Mouse (Mus musculus) erythroblast, adult 5-6 weeks (primary cell): ENCODE results near the gene Insm1. TPM values are rescaled to one million over a fixed set of nuclear protein-coding genes. Genes with fewer than 3 reads are reported as not detected.

Experiments used
- ATAC-seq: replicated peaks from 2 replicates; pipeline ENCODE4 v1.8.0; 2016; ENCODE audit warnings: moderate number of reproducible peaks, mild to moderate bottlenecking, moderate TSS enrichment, inconsistent platforms; ENCODE audit not compliant: poor library complexity, low FRiP score, severe bottlenecking
- total RNA-seq, 2 experiments: library from RNA; stranded (forward) in 1 of 2; stranded (reverse) in 1 of 2; fragments of 150-400 nt in 1 of 2; fragments of 200-764, 138-1000 nt in 1 of 2; gene quantifications; 2 replicates each; pipeline versions ENCODE4 v1.2.3 to v1.2.4; 2015 to 2017; ENCODE audit warnings: low replicate concordance in 2 of 2

Insm1 gene
- total RNA-seq, 2 experiments from 2014 or later: not detected

DNA sequence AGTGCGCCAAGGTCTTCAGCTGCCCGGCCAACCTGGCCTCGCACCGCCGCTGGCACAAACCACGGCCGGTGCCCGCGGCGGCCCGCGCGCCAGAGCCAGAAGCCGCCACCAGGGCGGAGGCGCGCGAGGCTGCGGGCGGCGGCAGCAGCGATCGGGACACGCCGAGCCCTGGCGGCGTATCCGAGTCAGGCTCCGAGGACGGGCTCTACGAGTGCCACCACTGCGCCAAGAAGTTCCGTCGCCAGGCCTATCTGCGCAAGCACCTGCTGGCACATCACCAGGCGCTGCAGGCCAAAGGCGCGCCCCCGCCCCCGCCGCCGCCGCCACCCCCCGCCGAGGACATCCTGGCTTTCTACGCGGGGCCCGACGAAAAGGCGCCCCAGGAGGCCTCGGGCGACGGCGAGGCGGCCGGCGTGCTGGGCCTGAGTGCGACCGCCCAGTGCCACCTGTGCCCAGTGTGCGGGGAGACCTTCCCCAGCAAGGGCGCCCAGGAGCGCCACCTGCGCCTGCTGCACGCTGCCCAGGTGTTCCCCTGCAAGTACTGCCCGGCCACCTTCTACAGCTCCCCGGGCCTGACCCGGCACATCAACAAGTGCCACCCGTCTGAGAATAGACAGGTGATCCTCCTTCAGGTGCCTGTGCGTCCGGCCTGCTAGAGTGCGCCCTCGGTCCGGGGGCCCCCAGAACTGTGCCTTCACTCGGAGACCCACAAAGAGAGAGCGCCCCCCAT lies 1.6 kb downstream of the Insm1 start:
- ATAC-seq: no peak

DNA sequence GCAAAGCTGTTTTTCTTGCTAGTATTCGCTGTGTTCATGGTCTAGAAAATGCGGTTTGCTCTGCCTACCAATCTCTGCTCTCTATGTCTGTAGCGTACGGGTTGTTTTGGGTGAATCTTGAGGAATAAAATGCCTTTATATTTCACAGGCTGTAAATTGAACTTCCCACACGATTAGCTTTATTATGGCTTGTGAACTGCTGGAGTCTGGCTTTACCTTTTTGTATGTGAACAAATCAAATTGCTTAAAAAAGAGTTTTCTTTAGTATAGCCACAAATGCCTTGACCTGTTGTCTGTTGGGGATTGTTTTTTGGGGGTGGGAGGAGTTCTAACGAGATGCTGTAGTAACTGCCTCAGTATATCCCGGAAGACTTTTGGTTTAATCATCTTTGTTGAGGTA lies 2.4 kb downstream of the Insm1 start:
- ATAC-seq: no peak

GRCm38 (mm10) chr2:146225818-146226217 lies 4.1 kb downstream of the Insm1 start:
- no peak for ATAC-seq

DNA sequence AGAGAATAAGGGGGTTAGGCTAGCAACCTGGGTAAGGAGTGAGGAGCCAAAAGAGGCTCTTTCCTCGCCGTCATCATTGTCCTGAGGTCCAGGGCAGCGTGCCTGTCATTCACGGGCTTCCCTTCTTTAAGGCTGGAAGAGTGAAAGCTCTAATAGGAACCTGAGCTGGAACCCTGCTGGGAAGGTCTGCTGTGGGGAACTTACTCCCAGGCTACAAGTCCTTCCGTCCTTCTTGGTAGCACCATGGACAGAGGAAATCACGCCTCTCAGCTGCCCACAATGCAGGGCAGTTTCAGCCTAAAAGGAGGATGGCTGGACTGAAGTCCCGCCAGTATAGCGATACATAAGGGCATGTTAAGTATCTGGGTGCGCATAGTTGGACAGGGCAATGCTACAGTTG lies 4.8 kb downstream of the Insm1 start:
- ATAC-seq: no peak

DNA sequence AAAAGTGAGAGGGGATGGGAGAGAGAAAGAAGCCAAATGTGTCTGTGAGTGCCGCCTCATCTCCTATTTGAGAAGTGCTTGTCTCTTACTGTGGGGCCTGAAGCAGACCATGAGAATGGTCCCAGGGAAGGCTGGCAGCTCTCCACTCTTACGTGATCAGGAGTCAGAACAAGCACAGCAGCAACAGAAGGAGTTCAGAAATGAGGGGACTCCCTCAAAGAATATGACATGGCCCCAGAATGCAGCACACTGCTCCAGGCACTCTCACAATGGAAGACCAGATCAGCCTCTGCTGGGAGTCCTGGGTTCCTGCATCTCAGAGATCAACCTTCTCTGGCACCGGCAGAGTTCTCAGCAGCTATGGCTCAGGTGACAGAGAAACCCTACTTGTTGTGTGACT lies 5.9 kb downstream of the Insm1 start:
- no peak for ATAC-seq

DNA sequence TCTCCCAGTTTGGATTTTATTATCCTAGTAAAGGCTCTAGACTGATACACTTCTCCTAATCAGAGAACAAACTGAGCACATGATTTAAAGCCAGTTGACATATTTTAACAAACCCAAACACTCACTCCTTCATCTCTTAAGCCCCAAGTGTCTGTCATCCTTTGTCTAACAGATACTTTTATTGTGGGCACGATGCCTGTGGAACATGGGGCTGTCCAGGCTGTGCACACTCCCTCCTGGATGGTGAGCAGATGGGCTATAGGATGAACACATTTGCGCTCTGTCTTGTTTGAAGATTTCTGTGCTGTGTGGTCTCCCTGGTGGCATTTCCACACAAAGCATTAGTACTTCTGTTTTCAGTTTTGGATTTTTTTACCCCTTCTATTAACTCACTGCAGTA lies 6.7 kb downstream of the Insm1 start:
- no peak for ATAC-seq

DNA sequence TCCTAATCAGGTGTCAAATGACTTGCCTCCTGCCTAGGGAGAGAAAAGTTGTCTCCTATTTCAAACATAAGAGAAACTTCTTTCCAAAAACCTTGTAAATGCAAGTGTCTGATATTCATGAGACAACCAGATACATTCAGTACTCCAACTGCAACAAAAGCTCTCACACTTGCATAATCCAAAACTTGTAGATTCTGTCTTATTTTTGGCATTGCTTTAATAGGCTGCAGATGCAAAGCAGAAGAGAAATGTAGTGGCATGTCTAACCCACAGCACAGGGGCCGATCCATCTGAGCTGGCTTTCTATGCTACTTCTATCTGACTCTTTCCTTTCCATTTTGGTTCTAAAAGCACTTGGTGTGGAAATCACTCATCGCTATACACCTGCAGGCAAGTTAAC lies 9.8 kb downstream of the Insm1 start:
- ATAC-seq: no peak

DNA sequence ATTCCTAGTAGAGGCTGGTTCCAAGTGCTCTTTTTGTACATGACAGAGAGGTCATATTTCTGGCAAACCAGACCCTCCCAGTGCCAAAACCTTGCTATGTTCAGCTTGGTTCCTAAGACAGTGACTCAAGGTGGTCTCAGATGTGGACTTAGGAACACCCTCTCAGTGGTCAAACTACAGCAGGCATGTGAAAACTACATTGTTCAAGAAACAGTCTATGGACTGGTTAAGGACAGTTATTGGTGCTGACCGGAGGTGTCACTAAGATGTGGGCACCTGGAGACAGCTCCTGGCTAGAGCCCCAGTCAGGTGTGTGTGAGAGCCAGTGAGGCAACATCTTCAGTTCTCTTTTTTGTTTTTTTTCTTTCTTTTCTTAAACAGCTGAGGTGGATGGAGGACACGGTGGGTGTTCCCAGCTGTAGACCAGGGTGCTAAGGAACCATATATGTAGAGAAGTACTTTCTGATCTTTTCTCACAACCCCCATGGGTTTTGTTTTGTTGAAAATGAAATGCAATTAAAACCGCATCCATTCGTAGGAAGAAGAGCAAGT lies 17.6 kb downstream of the Insm1 start:
- ATAC-seq: no peak

- ATAC-seq: no peak
These were observed 22.3 kb downstream of the Insm1 start for GRCm38 (mm10) chr2:146244049-146244448.

GRCm38 (mm10) chr2:146245401-146245800 lies 23.7 kb downstream of the Insm1 start:
- ATAC-seq: no peak

GRCm38 (mm10) chr2:146246409-146247075 lies 24.8 kb downstream of the Insm1 start:
- ATAC-seq: no peak

DNA sequence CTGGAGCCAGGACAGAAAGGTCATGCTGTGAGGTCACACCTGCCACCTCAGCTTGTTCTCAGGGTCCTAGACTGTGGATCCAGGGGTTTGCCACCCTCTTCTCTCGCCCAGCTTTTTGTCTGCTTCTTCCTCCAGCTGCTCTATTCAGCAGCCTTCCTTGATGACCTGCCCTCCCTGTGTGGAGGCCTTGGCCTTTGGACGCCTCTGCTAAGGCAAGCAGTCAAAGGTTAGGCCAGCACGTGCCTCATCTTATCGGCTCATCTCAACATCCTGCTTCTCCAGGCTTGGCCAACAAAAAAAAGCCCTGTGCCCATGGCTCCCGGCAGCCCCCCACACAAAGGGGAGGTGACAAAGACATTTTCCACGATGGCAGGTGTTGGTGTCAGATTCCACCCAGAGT lies 25.9 kb downstream of the Insm1 start:
- no peak for ATAC-seq

DNA sequence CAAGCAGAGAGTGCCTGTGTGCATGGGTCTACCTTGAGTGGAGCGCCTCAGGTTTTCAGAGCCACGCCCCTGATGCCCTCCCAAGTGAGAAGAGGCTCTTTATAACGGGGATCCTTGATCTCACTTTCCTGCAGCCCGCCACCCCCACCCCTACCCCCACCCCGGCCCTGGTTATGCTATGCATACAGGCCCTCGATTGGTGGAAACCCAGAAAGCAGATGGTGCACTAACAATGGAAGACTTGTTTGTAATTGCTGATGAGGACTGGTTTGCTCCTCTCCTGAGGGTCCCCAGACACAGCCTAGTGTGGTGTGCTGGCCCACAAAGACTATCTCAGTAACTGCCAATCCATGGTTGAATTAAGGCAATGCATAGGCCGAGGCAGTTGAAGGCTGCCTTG lies 27.3 kb downstream of the Insm1 start:
- no peak for ATAC-seq

- no peak for ATAC-seq
These were observed 28.6 kb downstream of the Insm1 start for GRCm38 (mm10) chr2:146250236-146250904.

DNA sequence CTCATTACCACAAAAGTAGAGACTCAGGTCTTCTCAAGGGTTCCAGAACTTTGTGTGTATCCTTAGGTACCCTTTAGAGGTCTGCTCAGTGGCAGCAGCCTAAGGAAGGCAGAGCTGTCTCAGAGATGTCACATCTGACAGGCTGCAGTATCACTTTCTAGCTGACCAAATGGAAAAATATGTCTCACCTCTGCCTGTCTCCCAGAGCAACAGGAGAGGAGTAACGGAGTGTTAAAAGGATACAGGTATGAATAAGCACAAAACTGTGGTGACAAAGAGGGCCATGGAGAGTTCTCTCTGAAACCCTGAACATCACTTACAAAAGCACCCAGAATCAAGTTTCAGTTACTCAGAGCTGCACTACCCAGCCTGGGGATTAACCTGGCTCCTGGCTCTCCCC lies 32.7 kb downstream of the Insm1 start:
- ATAC-seq: no peak

GRCm38 (mm10) chr2:146255636-146256035 lies 33.9 kb downstream of the Insm1 start:
- ATAC-seq: no peak

GRCm38 (mm10) chr2:146256321-146256875 lies 34.7 kb downstream of the Insm1 start:
- ATAC-seq: no peak

DNA sequence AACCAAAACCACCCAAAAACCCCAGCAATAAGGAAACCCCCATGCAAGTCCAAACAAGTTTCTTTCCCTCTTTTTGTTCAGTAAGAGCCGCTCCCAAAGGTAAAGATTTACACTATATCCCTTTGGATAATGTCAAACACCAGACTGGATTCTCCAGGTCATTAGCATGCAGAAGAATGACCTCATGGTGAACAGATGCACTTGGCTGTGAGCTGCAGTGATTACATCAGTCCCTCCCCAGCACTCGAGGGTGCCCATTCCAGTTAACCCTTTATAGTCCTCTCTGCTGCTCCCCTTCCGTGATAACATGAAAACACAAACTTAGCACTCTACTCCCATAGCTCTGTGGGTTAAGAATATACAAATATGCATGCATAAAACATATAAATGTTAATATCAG lies 35.3 kb downstream of the Insm1 start:
- no peak for ATAC-seq

DNA sequence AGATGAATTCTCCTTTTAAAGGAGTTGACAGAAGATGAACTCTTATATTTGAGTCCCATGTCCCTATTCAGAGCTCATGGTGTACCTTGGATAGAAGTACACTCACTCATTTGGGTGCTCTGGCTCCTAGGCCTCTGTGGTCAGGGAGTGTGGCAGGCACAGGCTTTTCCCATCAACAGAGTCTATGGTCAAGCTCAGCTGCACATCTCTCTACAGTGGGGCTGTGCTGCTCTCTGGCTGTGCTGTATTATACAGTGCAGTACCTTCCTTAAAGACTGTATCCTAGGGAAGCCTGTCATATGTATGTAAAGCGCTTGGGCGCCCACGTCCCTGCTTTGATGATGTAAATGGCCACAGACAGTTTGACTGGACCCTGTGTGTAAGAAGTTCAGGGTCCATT lies 35.9 kb downstream of the Insm1 start:
- no peak for ATAC-seq

GRCm38 (mm10) chr2:146258736-146259469 lies 37.2 kb downstream of the Insm1 start:
- no peak for ATAC-seq
